Mouse (Mus musculus): ENCODE results near the gene Tma16.

DNA sequence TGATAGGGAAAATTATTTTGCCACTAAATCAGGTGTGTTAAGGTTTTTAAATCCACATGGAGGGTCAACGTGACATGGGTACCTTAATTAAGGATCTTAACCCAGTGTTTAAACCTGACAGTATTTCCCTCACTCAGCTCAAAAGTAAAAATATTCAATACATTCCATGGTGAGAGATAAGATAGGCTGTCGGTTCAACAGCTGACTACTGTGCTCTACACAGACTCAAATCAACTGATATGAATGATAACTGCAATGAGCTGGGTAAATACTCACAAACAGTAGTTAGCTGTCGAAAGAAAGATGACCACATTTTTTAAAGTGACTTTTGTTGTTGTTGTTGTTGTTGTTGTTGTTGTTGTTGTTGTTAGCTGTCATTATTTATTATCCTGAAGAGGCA, 16.5 kb downstream of the Tma16 start:
- TF ChIP-seq EP300 (IDR thresholded peaks at IDR 0.05; ENCODE audit: low read depth) (no peak), CTCF (IDR thresholded peaks at IDR 0.05; ENCODE audit: low read depth) (no peak)

Data from liver, embryonic 14.5 days (tissue).